Mouse (Mus musculus) ES-E14 (cell line): ENCODE measurements at regions not wholly inside any gene's neighbourhood (a gene's known extent, or its start where the extent isn't known, plus 50 kb on each side); places are given as distances from the start of the nearest gene placed in this dataset.

ENCODE experiments used
- DNase-seq: peaks from one replicate; pipeline ENCODE4 v3.0.0-alpha.2; 2013; ENCODE audit warnings: low read depth, low spot score
- H3K27ac ChIP-seq: 2 replicates; pipeline ENCODE4 v1.5.1; 2012; ENCODE audit warnings: low read depth, mild to moderate bottlenecking, low read length, moderate library complexity, mixed read lengths; ENCODE audit not compliant: poor library complexity, insufficient read depth, severe bottlenecking
- H3K36me3 ChIP-seq: 2 replicates; pipeline ENCODE4 v1.6.1; 2012; ENCODE audit warnings: mild to moderate bottlenecking, low read length, moderate library complexity, mixed read lengths; ENCODE audit not compliant: control insufficient read depth, poor library complexity, insufficient read depth, severe bottlenecking
- H3K4me1 ChIP-seq, 2 experiments: fragments of 150-350 bp in 1 of 2; sonication (generic) in 1 of 2; 2 replicates each; pipeline ENCODE4 v1.6.1; 2012; ENCODE audit warnings: low read length in 2 of 2, mild to moderate bottlenecking in 1 of 2, mixed read lengths in 1 of 2; ENCODE audit not compliant: control insufficient read depth in 2 of 2, insufficient read depth in 2 of 2, poor library complexity in 1 of 2
- H3K4me3 ChIP-seq, 2 experiments: fragments of 150-350 bp in 1 of 2; sonication (generic) in 1 of 2; 2 replicates each; pipeline ENCODE4 v1.5.1; 2012; ENCODE audit warnings: low read length in 2 of 2, low read depth in 1 of 2, mild to moderate bottlenecking in 1 of 2, mixed read lengths in 1 of 2; ENCODE audit not compliant: insufficient read depth in 1 of 2, poor library complexity in 1 of 2, severe bottlenecking in 1 of 2
- H3K9ac ChIP-seq: 2 replicates; pipeline ENCODE4 v1.6.1; 2012; ENCODE audit warnings: low read depth, mild to moderate bottlenecking, low read length, mixed read lengths; ENCODE audit not compliant: poor library complexity, insufficient read depth, severe bottlenecking
- H3K9me3 ChIP-seq: fragments of 150-350 bp; sonication (generic); 2 replicates; pipeline ENCODE4 v1.6.1; 2012; ENCODE audit warnings: low read depth, mild to moderate bottlenecking, low read length; ENCODE audit not compliant: control insufficient read depth, insufficient read depth
- CHD2 ChIP-seq: IDR thresholded peaks from 2 replicates; pipeline ENCODE4 v1.6.1; 2014; ENCODE audit warnings: mild to moderate bottlenecking, low read depth, low read length, inconsistent platforms
- HCFC1 ChIP-seq: IDR thresholded peaks from 2 replicates; pipeline ENCODE4 v1.6.1; 2012; ENCODE audit warnings: low read length, inconsistent platforms, borderline replicate concordance; ENCODE audit not compliant: insufficient read depth
- MAFK ChIP-seq: IDR thresholded peaks from 2 replicates; pipeline ENCODE4 v1.6.1; 2014; ENCODE audit warnings: mild to moderate bottlenecking, low read depth, low read length, inconsistent platforms; ENCODE audit not compliant: insufficient read depth
- ZC3H11A ChIP-seq: IDR thresholded peaks from 2 replicates; pipeline ENCODE4 v1.6.1; 2012; ENCODE audit warnings: low read depth, mild to moderate bottlenecking, inconsistent platforms, low read length, borderline replicate concordance
- ZNF384 ChIP-seq: IDR thresholded peaks from 2 replicates; pipeline ENCODE4 v1.6.1; 2012; ENCODE audit warnings: low read depth, low read length, inconsistent platforms
- in situ Hi-C, 2 experiments: fragments of 600-800 bp; cut with MboI; formaldehyde crosslinking; loops; one replicate each; pipeline ENCODE4 v1.15.1; 2025; ENCODE audit warnings: low sequenced_read_pairs in 2 of 2, inconsistent platforms in 1 of 2; ENCODE audit not compliant: unreplicated experiment in 2 of 2

DNA sequence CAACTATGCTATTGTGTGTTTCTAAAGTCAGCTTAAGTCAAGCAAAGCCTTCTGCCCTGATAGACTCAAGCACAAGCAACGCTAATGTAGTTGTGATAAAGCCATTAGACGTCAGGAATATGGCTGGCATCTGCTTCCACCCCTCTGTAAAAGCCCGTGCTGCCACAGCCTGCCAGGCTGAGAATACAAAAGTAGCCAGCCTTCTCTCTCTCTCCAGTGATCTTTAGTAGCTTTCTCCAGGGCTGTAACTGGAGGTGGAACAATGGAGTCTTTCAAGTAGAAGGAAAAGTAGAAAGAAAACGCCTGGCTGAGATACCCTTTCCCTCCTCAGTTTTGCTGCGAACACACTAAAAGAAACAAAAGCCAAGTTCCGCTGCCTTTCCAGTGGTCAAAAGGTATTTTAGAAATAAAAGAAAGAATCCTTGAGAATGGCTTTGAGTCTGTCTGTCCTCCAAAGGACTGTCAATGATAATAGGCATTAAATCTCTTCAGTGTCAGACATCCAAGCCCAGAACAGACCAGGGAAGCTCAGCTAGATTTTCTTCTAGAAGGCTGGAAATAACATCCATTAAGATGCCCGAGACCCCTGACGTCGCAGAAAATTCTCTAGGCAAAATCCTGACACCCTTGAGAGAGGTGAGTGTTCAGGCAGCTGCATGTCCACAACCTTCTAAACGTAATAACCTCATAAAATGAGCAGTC lies 106.2 kb upstream of the Zfand5 start:
- in situ Hi-C loops, result no loop called here
- Histone ChIP-seq H3K9me3 (no peaks in the 10 kb centered on the region), H3K4me1 (no peaks in the 10 kb centered on the region), H3K27ac (no peak overlapping the region), H3K9ac (no peak overlapping the region), H3K36me3 (no peaks in the 10 kb centered on the region), H3K4me3 (no peak overlapping the region)
- no peak for DNase-seq
- no peak for TF ChIP-seq MAFK
- no peak for TF ChIP-seq ZC3H11A
- no peak for TF ChIP-seq HCFC1
- no peak for TF ChIP-seq ZNF384
- no peak for TF ChIP-seq CHD2

GRCm38 (mm10) chr19:21163978-21164377 lies 108.1 kb upstream of the Zfand5 start:
- no peak overlapping the region for H3K4me3 ChIP-seq
- H3K27ac ChIP-seq, result no peak overlapping the region
- no peak for DNase-seq
- H3K36me3 ChIP-seq, result no peaks in the 10 kb centered on the region
- H3K9ac ChIP-seq, result no peak overlapping the region
- no peak for TF ChIP-seq HCFC1
- no peak for TF ChIP-seq ZNF384
- no peak for TF ChIP-seq MAFK
- no peak for TF ChIP-seq ZC3H11A
- TF ChIP-seq CHD2, result no peak
- in situ Hi-C loops, result no loop called here
- no peaks in the 10 kb centered on the region for H3K9me3 ChIP-seq
- no peaks in the 10 kb centered on the region for H3K4me1 ChIP-seq

DNA sequence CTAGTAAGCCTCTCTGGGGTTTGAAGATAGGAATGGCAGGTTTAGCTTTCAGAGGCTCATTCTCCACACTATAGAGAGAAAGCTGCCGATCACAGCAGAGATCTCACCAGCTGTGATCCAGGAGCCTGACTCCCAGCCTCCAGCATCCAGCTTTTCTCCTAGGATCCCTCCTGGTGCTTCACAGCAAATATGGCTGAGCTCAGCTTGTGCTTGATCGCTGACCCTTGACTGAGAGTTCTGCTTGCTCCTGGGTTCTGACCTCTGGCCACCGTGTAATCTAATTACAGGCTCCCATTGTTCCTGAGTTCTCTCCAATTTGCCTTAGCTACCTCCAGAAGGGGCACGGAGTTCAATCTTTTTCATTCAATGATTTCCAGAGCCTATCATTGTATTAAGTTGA lies 111.1 kb upstream of the Zfand5 start:
- DNase-seq, result no peak
- Histone ChIP-seq H3K36me3 (no peaks in the 10 kb centered on the region), H3K4me1 (no peaks in the 10 kb centered on the region), H3K27ac (no peak overlapping the region), H3K9me3 (no peaks in the 10 kb centered on the region), H3K4me3 (no peak overlapping the region), H3K9ac (no peak overlapping the region)
- TF ChIP-seq MAFK (no peak), HCFC1 (no peak), CHD2 (no peak), ZNF384 (no peak), ZC3H11A (no peak)
- in situ Hi-C loops, result no loop called here

GRCm38 (mm10) chr19:21159189-21160137 lies 112.6 kb upstream of the Zfand5 start:
- Histone ChIP-seq H3K36me3 (no peaks in the 10 kb centered on the region), H3K4me3 (no peak overlapping the region), H3K9me3 (no peaks in the 10 kb centered on the region), H3K4me1 (no peaks in the 10 kb centered on the region), H3K9ac (no peak overlapping the region), H3K27ac (no peak overlapping the region)
- DNase-seq, result no peak
- TF ChIP-seq ZC3H11A, result no peak
- no peak for TF ChIP-seq MAFK
- TF ChIP-seq ZNF384, result no peak
- TF ChIP-seq CHD2, result no peak
- no peak for TF ChIP-seq HCFC1
- in situ Hi-C loops, result no loop called here
